Mouse (Mus musculus): Measurements from ENCODE around the gene Tle2.

DNA sequence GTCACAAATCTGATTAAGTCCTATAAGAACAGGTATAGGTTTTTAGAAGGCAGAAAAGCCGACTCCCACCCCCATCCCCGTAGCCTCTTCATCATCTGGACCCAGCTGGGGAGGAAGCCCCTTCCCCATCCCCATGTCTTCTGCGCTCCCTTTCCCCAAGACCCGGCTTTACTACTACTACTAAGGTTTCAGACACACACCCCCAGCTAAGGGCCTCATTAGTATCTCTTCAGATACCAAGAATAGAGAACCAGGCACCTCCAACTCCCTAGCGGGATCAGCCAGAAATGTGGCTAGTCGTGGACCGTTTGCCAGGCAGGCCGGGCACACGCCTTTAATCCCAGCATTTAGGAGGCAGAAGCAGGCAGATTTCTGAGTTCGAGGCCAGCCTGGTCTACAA, 25.7 kb downstream of the Tle2 start:
- TF ChIP-seq CTCF (IDR thresholded peaks at IDR 0.05 in 2 of 3, conservative IDR thresholded peaks at IDR 0.05 in 1 of 3; ENCODE audit: control insufficient read depth in 1 of 3, insufficient read depth in 1 of 3, low read depth in 2 of 3, low read length in 3 of 3, poor library complexity in 1 of 3, severe bottlenecking in 1 of 3) = no peak
- no peak for TF ChIP-seq POLR2A (IDR thresholded peaks at IDR 0.05; ENCODE audit: control insufficient read depth in 1 of 2, insufficient read depth in 1 of 2, low read depth in 1 of 2, low read length in 2 of 2, poor library complexity in 1 of 2)
- no peak for TF ChIP-seq TAL1 (IDR thresholded peaks at IDR 0.05; ENCODE audit: low read length)

All from MEL (cell line).